Mouse (Mus musculus) hindbrain, embryonic 10.5 days (tissue): ENCODE data around the gene Kank2. TPM values are rescaled to one million over a fixed set of nuclear protein-coding genes. Genes with fewer than 3 reads are reported as not detected.
"Not testable (repeated sequence)": the region's sequence is repeated elsewhere in the genome, so short reads cannot be mapped to it uniquely, and the experiment has no call there.

Experiments used
- DNase-seq: peaks from one replicate; pipeline ENCODE4 v3.0.0-alpha.2; 2017; ENCODE audit warnings: low spot score
- H3K27ac ChIP-seq: fragments of 300-500 bp; sonication (generic); 2 replicates; pipeline ENCODE4 v1.5.1; 2016; ENCODE audit warnings: mild to moderate bottlenecking, moderate library complexity
- H3K27me3 ChIP-seq: fragments of 300-500 bp; sonication (generic); 2 replicates; pipeline ENCODE4 v1.6.1; 2016; ENCODE audit warnings: mild to moderate bottlenecking; ENCODE audit not compliant: poor library complexity, insufficient read depth, severe bottlenecking
- H3K36me3 ChIP-seq: fragments of 300-500 bp; sonication (generic); 2 replicates; pipeline ENCODE4 v1.6.1; 2016; ENCODE audit warnings: mild to moderate bottlenecking, moderate library complexity
- H3K4me1 ChIP-seq: fragments of 300-500 bp; sonication (generic); replicated peaks from 2 replicates; pipeline ENCODE4 v1.6.1; 2016; ENCODE audit warnings: mild to moderate bottlenecking
- H3K4me3 ChIP-seq: fragments of 300-500 bp; sonication (generic); 2 replicates; pipeline ENCODE4 v1.5.1; 2016; ENCODE audit warnings: mild to moderate bottlenecking, moderate library complexity
- H3K9me3 ChIP-seq: fragments of 300-500 bp; sonication (generic); 2 replicates; pipeline ENCODE4 v1.6.1; 2016; ENCODE audit warnings: mild to moderate bottlenecking, moderate library complexity
- WGBS: fragments of 180-500 bp; shearing (Covaris S2); methylation state at CpG from one replicate; pipeline ENCODE4 v1.1.7; 2016; 5-methylcytosine and 5-hydroxymethylcytosine counted together
- polyA plus RNA-seq: library from polyadenylated mRNA; unstranded; fragments of >200 nt; fragmentation: Nextera tagmentation; extraction: Ambion mirVana; gene quantifications from 2 replicates; pipeline ENCODE4 v1.2.1, GENCODE M21; 2016

The Kank2 gene
- polyA plus RNA-seq, 1 experiment from 2014 or later, result 11.0 TPM

DNA sequence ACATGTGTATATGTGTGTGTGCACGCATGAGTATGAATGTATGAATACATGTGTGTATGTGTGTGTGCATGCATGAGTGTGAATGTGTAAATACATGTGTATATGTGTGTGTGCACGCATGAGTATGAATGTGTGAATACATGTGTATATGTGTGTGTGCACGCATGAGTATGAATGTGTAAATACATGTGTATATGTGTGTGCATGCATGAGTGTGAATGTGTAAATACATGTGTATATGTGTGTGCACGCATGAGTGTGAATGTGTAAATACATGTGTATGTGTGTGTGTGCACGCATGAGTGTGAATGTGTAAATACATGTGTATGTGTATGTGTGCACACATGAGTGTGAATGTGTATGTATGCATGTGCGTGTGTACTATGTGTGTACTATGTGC lies 5.0 kb downstream of the Kank2 start:
- not testable (repeated sequence) for DNase-seq, H3K27me3 ChIP-seq, H3K27ac ChIP-seq, H3K9me3 ChIP-seq, H3K4me3 ChIP-seq
- peaks cover 40% of the 10 kb centered on the region for H3K4me1 ChIP-seq
- 96% methylated on average over 6 of the region's 6 CpGs for WGBS
- peaks cover 70% of the 10 kb centered on the region for H3K36me3 ChIP-seq

DNA sequence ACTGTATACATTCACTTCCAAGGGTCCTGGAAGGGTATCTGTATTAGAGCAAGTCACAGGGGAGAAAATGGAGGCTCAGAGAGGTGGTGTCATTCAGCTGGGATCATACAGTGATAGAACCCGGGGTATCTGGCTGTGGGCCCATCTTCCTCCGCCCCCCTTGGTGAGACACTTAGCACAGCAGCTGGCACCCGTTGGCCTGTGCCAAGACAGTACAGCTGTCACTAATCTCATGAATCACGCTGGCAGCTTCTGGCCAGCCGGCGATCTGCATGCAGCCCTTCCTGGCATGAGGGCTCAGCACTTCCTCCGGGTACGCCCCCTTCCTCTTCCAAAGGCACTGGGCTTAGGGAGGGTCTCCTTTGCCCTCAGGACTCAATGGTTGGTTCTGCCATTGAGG lies 5.9 kb downstream of the Kank2 start:
- DNase-seq, result no peak
- Histone ChIP-seq H3K4me1 (peaks cover 32% of the 10 kb centered on the region), H3K9me3 (no peaks in the 10 kb centered on the region), H3K36me3 (peaks cover 73% of the 10 kb centered on the region), H3K4me3 (no peak overlapping the region), H3K27me3 (no peaks in the 10 kb centered on the region), H3K27ac (no peak overlapping the region)
- WGBS, result 87% methylated on average over 8 of the region's 8 CpGs

DNA sequence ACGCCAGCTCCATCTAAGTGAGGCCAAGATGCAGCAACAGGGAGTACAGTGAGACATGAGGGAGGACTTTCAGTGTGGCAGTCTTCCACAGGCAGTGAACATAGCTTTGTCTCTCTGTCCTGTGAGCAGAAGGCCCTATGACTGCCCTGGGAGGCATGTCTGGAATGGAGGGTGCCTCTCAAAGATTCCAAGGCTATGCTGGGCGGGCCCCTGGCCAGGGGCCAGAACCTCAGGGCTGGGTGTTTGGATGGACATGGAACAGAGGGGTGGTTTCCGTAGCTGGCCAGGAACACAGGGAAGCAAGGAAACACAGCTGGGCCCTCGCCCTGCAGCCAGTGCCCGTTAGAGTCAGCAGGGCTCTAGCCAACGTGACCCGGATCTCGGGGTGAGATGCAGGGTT lies 6.7 kb downstream of the Kank2 start:
- peaks cover 73% of the 10 kb centered on the region for H3K36me3 ChIP-seq
- no peaks in the 10 kb centered on the region for H3K27me3 ChIP-seq
- no peaks in the 10 kb centered on the region for H3K9me3 ChIP-seq
- H3K27ac ChIP-seq, result no peak overlapping the region
- H3K4me3 ChIP-seq, result no peak overlapping the region
- DNase-seq, result no peak
- 93% methylated on average over 8 of the region's 8 CpGs for WGBS
- H3K4me1 ChIP-seq, result peaks cover 29% of the 10 kb centered on the region

DNA sequence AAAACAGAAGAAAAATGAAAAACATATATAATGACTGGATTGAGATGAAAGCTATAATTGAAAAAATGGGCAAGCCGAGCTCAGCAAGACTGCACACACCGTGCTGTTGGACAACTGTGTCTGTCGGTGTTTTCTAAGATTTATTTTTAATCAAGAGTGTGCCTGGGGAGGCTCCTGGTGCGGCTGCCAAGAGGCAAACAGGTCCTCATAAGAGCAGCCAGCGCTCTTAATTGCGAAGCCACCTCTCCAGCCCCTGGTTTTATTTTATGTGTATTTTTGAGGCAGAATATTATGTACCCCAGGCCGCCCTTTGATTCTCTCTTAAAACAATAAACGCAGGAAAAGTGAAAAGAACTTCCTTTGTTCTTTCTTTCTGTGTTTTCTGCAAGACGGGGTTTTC lies 10.3 kb downstream of the Kank2 start:
- H3K4me1 ChIP-seq, result peaks cover 10% of the 10 kb centered on the region; the same call in 1 of the 2 replicates
- H3K9me3 ChIP-seq, result no peaks in the 10 kb centered on the region
- H3K27ac ChIP-seq, result no peak overlapping the region
- DNase-seq, result no peak
- H3K27me3 ChIP-seq, result no peaks in the 10 kb centered on the region
- WGBS, result 92% methylated on average over 9 of the region's 9 CpGs
- no peak overlapping the region for H3K4me3 ChIP-seq
- H3K36me3 ChIP-seq, result peaks cover 60% of the 10 kb centered on the region

DNA sequence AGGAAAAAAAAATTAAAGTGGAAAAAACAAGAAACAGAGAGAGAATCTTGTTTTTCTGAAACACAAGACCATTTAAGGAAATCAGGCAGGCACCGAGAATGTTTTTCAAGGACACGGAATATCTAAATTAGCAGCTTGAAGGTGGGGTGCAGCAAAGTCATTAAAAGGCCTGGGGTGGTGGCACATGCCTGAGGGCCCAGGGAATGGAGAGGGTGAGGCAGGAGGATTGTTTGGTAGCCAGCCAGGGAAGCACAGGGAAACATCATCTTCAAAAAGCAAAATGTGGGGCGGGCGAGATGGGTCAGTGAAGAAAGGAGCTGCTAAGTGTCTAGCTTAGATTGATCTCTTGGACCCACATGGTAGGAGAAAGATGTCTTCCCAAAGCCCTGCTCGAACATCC lies 10.9 kb downstream of the Kank2 start:
- Histone ChIP-seq H3K4me1 (peaks cover 6% of the 10 kb centered on the region; the same call in 1 of the 2 replicates), H3K9me3 (no peaks in the 10 kb centered on the region), H3K27ac (no peak overlapping the region), H3K36me3 (peaks cover 57% of the 10 kb centered on the region), H3K27me3 (no peaks in the 10 kb centered on the region), H3K4me3 (no peak overlapping the region)
- 90% methylated on average over 5 of the region's 5 CpGs for WGBS
- no peak for DNase-seq

DNA sequence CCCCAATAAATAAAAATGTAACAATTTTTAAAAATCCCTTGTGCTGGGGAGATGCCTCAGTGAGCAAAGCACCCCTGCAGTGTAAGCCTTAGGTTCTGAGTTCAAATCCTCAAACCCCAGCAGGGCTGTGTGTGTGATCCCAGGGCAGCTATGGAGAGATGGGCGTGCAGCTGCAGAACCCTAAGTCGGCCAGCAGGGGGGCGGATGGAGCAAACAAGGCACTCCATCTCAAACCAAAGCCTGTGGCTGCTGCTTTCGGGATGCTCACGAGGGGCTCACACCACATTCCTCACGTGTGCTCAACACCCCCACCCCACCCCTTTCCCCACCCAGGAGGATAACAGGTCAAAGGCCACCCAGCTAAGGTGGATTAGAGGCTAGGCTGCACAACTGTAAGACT lies 11.6 kb downstream of the Kank2 start:
- WGBS, result 6% methylated on average over 6 of the region's 6 CpGs
- H3K36me3 ChIP-seq, result peaks cover 53% of the 10 kb centered on the region
- H3K9me3 ChIP-seq, result no peaks in the 10 kb centered on the region
- peak; percentile 69 for DNase-seq
- H3K4me3 ChIP-seq, result no peak overlapping the region
- no peaks in the 10 kb centered on the region for H3K27me3 ChIP-seq
- H3K27ac ChIP-seq, result peak overlapping the region; percentile 66
- H3K4me1 ChIP-seq, result peaks cover 6% of the 10 kb centered on the region; the same call in 1 of the 2 replicates

DNA sequence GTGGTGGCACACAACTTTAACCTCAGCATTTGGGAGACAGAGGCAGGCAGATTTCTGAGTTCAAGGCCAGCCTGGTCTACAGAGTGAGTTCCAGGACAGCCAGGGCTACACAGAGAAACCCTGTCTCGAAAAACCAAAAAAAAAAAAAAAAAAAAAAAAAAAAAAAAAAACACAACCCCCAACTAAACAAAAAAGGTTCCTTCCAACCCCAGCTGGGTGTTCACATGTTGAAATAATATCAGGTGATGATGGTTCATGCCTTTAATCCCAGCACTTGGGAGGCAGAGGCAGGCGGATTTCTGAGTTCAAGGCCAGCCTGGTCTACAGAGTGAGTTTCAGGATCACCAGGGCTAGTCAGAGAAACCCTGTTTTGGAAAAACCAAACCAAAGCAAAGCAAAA lies 12.2 kb downstream of the Kank2 start:
- WGBS, result 91% methylated on average over 2 of the region's 2 CpGs
- H3K36me3 ChIP-seq, result peaks cover 53% of the 10 kb centered on the region
- H3K27me3 ChIP-seq, H3K27ac ChIP-seq, H3K4me3 ChIP-seq, H3K9me3 ChIP-seq, DNase-seq, H3K4me1 ChIP-seq: not testable (repeated sequence)

DNA sequence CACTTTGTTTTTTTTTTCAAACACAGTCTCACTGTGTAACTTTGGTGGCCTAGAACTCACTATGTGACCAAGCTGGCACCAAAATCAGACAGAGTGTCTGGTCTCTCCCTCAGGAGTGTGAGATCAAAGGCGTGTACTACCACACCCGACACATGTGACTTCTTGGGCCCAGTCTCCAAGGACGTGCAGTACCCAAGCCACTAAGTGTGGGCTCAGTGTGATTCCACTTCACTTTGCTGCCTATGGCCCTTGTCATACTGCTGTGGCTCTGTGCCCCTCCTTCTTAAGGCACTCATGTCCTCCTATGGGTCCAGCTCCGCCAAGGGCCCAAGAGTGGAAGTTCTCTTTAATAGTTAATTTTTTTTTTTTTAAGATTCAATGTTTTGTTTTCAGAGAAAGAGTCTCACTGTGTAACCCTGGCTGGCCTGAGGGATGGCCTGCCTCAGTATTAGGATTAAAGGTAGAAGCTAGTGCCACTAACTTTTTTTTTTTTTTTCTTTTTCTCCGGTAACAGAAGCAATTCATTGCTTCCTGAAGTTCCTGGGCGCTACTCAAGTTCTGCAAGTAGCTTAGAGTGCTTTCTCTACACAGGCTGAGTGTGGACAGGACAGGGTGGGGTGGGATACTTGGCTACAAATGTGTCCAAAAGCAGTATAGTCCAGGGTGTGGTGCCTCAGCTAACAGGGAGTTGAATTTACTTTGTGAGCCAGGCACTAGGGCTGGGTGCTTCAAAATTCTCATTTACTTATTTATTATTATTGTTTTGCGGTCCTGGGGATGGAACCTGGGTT lies 13.8 kb downstream of the Kank2 start:
- no peaks in the 10 kb centered on the region for H3K27me3 ChIP-seq
- H3K27ac ChIP-seq, result no peak overlapping the region
- H3K36me3 ChIP-seq, result peaks cover 59% of the 10 kb centered on the region
- DNase-seq, result no peak
- H3K4me1 ChIP-seq, result peaks cover 6% of the 10 kb centered on the region; the same call in 1 of the 2 replicates
- no peaks in the 10 kb centered on the region for H3K9me3 ChIP-seq
- 96% methylated on average over 7 of the region's 7 CpGs for WGBS
- H3K4me3 ChIP-seq, result no peak overlapping the region

DNA sequence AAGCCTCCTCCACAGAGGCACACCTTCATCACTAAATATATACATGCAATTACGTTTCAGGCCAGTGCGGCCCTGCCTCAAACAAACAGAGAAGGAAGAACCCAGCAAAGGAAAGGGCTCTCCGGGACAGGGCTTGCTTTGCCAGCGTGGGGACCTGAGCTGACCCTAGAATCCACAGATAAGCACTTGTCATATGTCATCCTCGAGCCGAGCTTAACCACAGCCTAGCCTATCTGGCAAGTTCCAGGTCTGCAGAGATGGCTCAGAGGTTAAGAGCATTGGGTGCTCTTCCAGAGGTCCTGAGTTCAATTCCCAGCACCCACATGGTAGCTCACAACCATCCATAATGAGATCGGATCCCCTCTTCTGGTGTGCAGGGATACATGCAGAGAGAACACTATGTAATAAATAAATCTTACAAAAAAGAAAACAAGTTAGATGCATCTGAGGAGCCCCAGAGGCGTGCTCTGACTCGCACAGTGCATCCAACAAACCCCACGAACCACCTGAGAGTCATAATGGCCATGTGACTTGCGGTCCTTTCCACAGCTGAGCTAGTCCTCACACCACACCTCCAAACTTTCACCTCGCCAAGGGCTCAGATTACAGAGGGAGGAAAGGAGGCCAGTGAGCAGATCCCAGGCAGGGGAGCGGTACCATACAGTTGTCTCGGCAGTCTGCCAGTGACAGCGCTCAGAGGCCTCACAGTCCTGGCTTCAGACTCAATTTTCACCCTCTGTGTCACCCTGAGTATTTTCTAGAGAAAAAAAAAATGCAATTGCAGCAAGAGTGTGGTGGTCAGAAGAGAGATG lies 16.7 kb downstream of the Kank2 start:
- no peak for DNase-seq
- Histone ChIP-seq H3K27me3 (no peaks in the 10 kb centered on the region), H3K9me3 (no peaks in the 10 kb centered on the region), H3K4me3 (no peak overlapping the region), H3K36me3 (peaks cover 68% of the 10 kb centered on the region), H3K4me1 (no peaks in the 10 kb centered on the region), H3K27ac (no peak overlapping the region)
- 86% methylated on average over 15 of the region's 15 CpGs for WGBS

DNA sequence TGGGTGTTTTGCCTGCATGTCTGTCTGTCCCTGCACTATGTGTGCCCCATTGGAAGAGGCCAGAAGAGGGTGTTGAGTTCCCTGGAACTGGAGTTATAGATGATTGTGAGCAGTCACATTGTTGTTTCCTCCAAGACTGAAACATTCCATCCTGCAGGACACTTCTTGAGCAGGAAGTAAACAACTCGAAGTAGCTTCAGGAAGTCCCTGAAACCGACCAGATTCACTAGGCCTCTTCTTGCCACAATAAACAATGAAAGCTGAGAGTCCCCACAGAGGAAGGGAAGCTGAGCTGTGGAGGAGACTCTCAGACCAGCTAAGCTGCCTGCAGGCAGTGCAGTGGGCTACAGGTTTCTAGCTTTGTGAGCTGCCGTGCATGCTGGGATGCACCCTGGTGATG lies 20.8 kb downstream of the Kank2 start:
- DNase-seq, result no peak
- peaks cover 81% of the 10 kb centered on the region for H3K36me3 ChIP-seq
- no peaks in the 10 kb centered on the region for H3K27me3 ChIP-seq
- H3K9me3 ChIP-seq, result no peaks in the 10 kb centered on the region
- WGBS, result 90% methylated on average over 3 of the region's 3 CpGs
- H3K4me1 ChIP-seq, result no peaks in the 10 kb centered on the region
- H3K4me3 ChIP-seq, result no peak overlapping the region
- H3K27ac ChIP-seq, result no peak overlapping the region

DNA sequence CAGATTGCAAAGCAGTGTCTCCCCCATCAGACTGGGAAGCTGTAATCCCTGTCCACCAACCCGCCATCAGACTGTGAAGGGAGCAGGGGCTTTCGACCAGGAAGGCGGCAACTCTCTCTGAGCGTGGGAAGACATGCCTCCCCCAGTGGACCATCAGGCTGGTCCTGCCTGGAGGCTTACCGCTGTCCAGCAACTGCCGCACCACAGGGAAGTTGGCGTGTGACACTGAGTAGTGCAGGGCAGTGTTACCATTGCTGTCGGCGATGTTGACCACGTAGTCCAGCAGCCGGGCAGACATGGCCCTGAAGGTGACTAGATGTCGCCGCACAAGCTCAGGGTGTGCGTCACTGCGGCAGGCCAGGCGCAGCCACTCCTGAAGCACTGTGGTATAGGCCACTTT lies 24.2 kb downstream of the Kank2 start:
- DNase-seq, result no peak
- Histone ChIP-seq H3K9me3 (no peaks in the 10 kb centered on the region), H3K4me1 (peaks cover 6% of the 10 kb centered on the region), H3K36me3 (peaks cover 74% of the 10 kb centered on the region), H3K27me3 (no peaks in the 10 kb centered on the region), H3K27ac (no peak overlapping the region), H3K4me3 (no peak overlapping the region)
- WGBS, result 88% methylated on average over 16 of the region's 16 CpGs

DNA sequence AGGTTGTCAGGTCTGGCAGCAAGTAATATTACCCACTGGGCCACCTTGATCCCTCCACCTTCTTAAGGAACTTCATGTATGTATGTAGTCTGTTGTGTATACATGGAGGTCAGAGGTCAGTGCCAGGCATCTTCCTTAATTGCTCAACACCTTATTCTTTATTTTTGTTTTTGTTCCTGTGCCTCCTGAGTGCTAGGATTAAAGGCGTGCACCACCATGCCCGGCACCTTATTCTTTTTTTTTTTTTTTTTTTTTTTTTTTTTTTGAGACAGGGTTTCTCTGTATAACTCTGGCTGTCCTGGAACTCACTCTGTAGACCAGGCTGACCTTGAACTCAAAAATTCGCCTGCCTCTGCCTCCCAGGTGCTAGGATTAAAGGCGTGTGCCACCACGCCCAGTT lies 25.1 kb downstream of the Kank2 start:
- 85% methylated on average over 5 of the region's 5 CpGs for WGBS
- H3K36me3 ChIP-seq, result peaks cover 74% of the 10 kb centered on the region
- H3K4me1 ChIP-seq, result peaks cover 16% of the 10 kb centered on the region
- not testable (repeated sequence) for H3K4me3 ChIP-seq, H3K27ac ChIP-seq, DNase-seq, H3K27me3 ChIP-seq, H3K9me3 ChIP-seq

DNA sequence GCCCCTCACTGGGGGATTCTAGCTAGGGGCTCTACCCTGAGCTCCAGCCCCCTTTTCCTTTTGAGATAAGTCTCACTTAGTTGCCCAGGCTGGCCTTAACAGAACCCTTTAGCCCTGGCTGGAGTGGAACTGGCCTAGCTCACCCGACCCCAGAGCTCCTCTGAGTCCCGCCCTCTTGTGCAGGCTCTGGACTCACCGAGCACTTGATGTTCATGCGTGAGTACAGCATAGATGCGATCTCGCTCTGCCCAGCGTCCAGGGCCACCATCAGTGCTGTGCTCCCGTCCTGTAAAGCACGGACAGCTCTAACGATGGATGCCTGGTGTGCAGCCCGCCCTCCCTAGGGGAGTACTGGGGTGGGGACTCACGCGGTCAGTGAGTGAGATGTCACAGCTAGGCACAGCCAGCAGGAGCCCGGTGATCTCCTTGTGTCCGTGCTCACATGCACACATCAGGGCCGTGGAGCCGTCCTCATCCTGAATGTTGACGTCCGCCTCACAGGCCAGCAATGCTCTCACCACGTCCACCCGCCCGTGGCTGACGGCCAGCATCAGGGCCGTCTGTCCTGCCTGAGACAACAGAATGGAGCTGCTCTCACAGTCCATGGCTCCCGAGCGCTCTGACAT lies 28.9 kb downstream of the Kank2 start:
- Histone ChIP-seq H3K27me3 (no peaks in the 10 kb centered on the region), H3K4me3 (no peak overlapping the region), H3K9me3 (no peaks in the 10 kb centered on the region), H3K36me3 (peaks cover 53% of the 10 kb centered on the region), H3K27ac (peak overlapping the region; percentile 69), H3K4me1 (peaks cover 26% of the 10 kb centered on the region)
- DNase-seq, result no peak
- WGBS, result 78% methylated on average over 26 of the region's 26 CpGs
